Mouse (Mus musculus) olfactory bulb, adult 2 months (tissue): Measurements from ENCODE around the gene Vmn2r13. TPM values are rescaled to one million over a fixed set of nuclear protein-coding genes. Genes with fewer than 3 reads are reported as not detected.
"Not testable (repeated sequence)": the region's sequence is repeated elsewhere in the genome, so short reads cannot be mapped to it uniquely, and the experiment has no call there.

Experiments used
- H3K27ac ChIP-seq: fragments of 200-500 bp; 2 replicates; pipeline ENCODE4 v1.5.1; 2012; ENCODE audit warnings: low read depth, low read length; ENCODE audit not compliant: insufficient read depth
- H3K4me1 ChIP-seq: fragments of 200-500 bp; 2 replicates; pipeline ENCODE4 v1.6.1; 2012; ENCODE audit warnings: low read length; ENCODE audit not compliant: control insufficient read depth, insufficient read depth
- H3K4me3 ChIP-seq: fragments of 200-500 bp; 2 replicates; pipeline ENCODE4 v1.5.1; 2012; ENCODE audit warnings: mild to moderate bottlenecking, low read depth, low read length, moderate library complexity; ENCODE audit not compliant: insufficient read depth
- CTCF ChIP-seq: fragments of 200-500 bp; IDR thresholded peaks from 2 replicates; pipeline ENCODE4 v1.5.1; 2012; ENCODE audit warnings: low read depth, mild to moderate bottlenecking, low read length, moderate library complexity; ENCODE audit not compliant: insufficient read depth
- POLR2A ChIP-seq: fragments of 200-500 bp; IDR thresholded peaks from 2 replicates; pipeline ENCODE4 v1.6.1; 2012; ENCODE audit warnings: mild to moderate bottlenecking, low read depth, low read length, moderate library complexity; ENCODE audit not compliant: insufficient read depth
- WGBS: fragments of 180-500 bp; shearing (Covaris S2); methylation state at CpG from one replicate; pipeline ENCODE4 v1.1.7; 2018; 5-methylcytosine and 5-hydroxymethylcytosine counted together
- polyA plus RNA-seq: library from polyadenylated mRNA; stranded (reverse); fragments of >200 nt; gene quantifications from 2 replicates; pipeline ENCODE4 v1.2.4, GENCODE M21; 2012; ENCODE audit warnings: low replicate concordance; ENCODE audit not compliant: missing spikeins, insufficient read depth, insufficient read length

The Vmn2r13 gene
- not detected in 2 replicates for polyA plus RNA-seq

DNA sequence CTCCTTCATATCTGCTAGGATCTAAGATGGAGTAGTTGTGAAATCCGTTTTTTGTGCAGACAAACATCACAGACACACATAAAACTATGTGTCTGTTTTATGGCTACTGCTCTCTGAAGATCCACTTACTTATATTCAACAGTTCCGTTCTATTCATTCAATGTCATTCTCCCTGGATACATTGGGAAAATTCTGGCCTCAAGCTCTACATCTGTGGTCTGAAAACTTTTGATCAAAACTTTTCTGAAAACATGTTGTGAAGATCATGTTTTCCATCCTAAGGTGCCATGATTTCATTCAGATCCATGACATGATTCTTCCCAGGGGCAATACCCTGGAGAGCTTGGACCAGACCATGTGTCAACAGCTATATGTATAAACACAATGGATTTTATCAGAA, at the start of gene Vmn2r13:
Gene Vmn2r13, minus strand, starts transcription at position 101 of the 400 bp plus-strand sequence.
- not testable (repeated sequence) for H3K4me3 ChIP-seq, H3K27ac ChIP-seq, H3K4me1 ChIP-seq
- WGBS: 53% methylated on average over 2 of the region's 2 CpGs

DNA sequence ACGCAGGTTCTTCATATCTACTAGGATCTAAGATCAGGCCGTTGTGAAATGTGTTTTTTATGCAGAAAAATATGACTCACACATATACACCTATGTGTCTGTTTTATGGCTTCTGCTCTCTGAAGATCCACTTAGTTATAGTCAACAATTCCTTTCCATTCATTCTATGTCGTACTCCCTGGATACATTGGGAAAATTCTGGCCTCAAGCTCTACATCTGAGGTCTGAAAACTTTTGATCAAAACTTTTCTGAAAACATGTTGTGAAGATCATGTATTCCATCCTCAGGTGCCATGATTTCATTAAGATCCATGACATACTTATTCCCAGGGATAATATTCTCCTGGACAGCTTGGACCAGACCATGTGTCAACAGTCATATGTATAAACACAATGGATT, 32.6 kb upstream of the Vmn2r13 start, which contains the start of gene Vmn2r14:
Gene Vmn2r14, minus strand, starts transcription at position 101 of the 400 bp plus-strand sequence.
- TF ChIP-seq POLR2A (no peak), CTCF (no peak)
- Histone ChIP-seq H3K4me3 (no peak within 1 kb of the TSS), H3K4me1 (no peaks in the 10 kb centered on the region), H3K27ac (no peak within 1 kb of the TSS)
- WGBS: 63% methylated on average over 3 of the region's 3 CpGs

DNA sequence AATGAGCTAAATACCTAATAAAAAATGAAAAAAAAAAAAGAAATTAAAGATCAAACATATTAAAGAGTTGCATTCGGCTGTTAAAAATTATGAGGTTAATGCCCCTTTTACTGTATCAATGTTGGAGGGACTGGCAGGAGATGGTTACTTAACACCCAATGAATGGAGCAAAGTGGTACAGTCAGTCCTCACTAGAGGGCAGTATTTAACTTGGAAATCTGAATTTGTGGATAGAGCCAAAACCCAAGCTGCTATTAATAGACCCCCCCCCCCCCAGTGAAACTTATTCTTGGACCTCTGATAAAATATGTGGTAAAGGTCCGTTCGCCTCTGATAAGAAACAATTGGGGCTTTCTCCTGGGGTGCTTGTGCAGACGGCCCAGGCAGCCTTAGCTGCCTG, 25.1 kb downstream of the Vmn2r13 start:
- H3K27ac ChIP-seq, H3K4me3 ChIP-seq, H3K4me1 ChIP-seq: not testable (repeated sequence)
- WGBS: 86% methylated on average over 4 of the region's 4 CpGs

DNA sequence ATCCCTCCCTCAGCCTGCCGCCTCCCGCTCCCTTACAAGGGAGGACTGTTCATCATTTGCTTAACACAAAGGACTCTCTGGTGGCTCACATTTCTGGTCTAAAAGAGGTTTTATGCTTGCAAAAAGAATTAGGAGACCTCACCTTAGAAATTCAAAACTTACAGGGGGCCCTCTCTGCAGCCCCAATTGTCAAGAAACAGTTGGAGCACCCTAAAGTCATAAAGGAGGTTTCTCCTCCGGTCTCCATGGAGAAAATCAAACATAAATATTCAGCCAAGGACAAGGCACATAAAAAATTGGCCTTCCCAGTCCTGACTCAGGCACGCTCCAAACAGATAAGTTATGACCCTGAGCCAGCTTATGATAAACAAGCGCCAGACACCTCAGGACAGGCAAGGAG, 31.9 kb downstream of the Vmn2r13 start:
- Histone ChIP-seq H3K4me3 (no peak overlapping the region), H3K27ac (no peak overlapping the region), H3K4me1 (no peaks in the 10 kb centered on the region)
- 87% methylated on average over 5 of the region's 5 CpGs for WGBS
- TF ChIP-seq CTCF (no peak), POLR2A (no peak)

DNA sequence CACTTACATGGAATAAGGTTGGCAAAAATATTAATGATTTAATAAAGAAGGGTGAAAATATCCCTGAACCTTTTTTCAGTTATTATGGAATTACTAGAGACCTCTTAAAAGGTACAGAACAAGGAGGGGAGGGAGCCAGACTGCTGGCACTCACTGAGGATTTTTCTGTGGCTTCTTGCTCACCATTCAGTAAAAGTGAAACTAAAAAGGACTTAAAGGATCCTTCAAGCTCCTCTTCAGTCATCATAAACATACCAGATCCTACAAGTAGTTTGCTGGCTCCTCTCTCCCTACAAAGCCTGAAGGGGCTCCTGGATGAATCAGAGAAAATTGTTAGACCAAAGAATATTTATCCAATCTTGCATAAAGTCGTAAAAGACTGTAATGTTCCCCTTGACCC, 32.4 kb downstream of the Vmn2r13 start:
- not testable (repeated sequence) for H3K27ac ChIP-seq, H3K4me3 ChIP-seq, H3K4me1 ChIP-seq
- WGBS: 58% methylated on average over 1 of the region's 1 CpGs

DNA sequence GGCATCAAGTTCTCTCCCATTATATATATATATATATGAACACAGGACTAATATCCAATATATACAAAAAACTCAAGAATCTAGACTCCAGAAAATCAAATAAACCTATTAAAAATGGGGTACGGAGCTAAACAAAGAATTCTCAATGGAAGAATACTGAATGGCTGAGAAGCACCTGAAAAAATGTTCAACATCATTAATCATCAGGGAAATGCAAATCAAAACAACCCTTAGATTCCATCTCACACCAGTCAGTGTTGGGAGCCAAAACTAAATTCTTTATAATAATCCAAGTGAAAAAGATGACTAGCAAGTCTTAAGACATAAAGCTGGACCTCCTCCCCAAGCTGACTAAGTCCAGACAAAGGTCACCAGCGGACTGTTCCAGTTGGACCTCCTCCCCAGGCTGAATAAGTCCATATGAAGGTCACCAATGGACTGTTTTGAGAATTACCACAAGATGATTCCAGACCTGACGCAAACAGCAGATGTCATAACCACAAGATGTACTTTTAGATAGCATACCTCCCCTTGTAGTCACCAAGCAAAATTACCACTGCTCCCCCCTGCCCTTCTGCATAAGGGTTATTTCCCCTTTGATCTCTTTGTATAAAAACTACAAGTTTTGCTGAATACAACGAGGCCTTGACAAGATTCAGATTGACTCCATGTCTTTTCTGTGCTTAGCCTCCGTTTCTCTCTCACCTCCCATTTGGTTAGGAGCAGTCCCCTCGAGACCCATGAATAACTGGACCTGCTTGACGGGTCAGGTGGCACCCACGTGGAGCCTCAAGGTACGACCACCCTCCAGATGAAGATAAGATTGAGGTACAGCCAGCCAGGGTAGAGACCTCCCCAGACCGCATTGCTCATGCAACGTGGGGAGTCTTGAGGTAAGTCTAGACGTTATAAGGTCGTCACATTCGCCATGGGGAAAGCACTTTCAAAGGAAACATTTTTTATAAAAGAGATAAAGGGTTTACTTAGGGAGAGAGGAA, 33.2 kb downstream of the Vmn2r13 start:
- not testable (repeated sequence) for H3K4me3 ChIP-seq, H3K4me1 ChIP-seq, H3K27ac ChIP-seq
- 77% methylated on average over 14 of the region's 14 CpGs for WGBS

DNA sequence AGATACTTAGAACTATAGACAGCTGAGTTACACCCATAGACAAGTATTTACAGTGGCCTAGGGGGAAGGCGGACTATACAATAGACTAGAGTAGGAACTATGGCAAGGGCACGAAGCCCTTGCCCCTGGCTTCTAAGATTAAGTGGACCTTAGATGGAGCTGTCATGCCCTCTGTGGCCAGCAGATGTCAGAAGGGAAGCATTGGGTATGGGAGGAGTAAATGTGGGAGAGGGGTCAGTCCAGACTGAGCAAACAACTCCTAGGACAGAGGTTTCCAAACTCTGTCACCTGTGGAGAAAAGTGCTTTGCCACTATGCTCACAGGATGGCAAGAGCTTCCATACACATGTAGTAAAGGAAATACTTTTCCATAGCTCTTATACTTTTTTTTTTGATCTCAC, 52.5 kb downstream of the Vmn2r13 start:
- no peaks in the 10 kb centered on the region for H3K4me1 ChIP-seq
- TF ChIP-seq POLR2A (no peak), CTCF (no peak)
- WGBS: 80% methylated on average over 2 of the region's 2 CpGs

DNA sequence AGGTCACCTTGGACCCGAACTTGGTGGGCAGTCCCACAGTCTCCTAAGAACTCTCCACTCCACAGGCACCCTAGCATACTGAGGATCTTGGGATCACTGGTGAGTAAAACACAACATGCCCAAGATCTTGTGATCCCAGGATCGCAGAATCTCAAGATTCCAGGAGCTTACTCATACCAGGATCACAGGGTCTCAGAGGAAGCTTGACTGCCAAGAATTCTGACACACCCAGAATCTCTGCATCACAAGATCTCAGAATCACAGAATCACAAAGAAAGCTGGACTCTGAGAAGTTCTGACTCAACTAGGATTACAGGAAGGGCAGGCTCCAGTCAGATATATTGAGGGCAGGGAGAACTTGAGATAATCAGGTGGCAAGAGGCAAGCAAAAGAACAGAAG, 55.3 kb downstream of the Vmn2r13 start:
- no peak for TF ChIP-seq POLR2A
- TF ChIP-seq CTCF: no peak
- H3K4me3 ChIP-seq: no peak overlapping the region
- 92% methylated on average over 2 of the region's 2 CpGs for whole genome bisulfite sequencing
- H3K27ac ChIP-seq: no peak overlapping the region
- no peaks in the 10 kb centered on the region for H3K4me1 ChIP-seq

More for the DNA sequence above, 52.5 kb downstream of the Vmn2r13 start:
- no peak overlapping the region for H3K4me3 ChIP-seq
- no peak overlapping the region for H3K27ac ChIP-seq

Other genes with a start within 250 kb of the Vmn2r13 start
- not detected in 2 replicates for gene Vmn2r10, start 185.7 kb downstream of the Vmn2r13 start, polyA plus RNA-seq
- not detected in 2 replicates for gene Vmn2r11, start 132.6 kb downstream of the Vmn2r13 start, polyA plus RNA-seq
- gene Vmn2r12, start 94.2 kb downstream of the Vmn2r13 start, polyA plus RNA-seq: not detected in 2 replicates
- gene Vmn2r14, start 32.5 kb upstream of the Vmn2r13 start, polyA plus RNA-seq: not detected in 2 replicates
- gene Vmn2r15, start 105.4 kb upstream of the Vmn2r13 start, polyA plus RNA-seq: not detected in 2 replicates
- gene Vmn2r16, start 138.0 kb upstream of the Vmn2r13 start, polyA plus RNA-seq: not detected in 2 replicates
- gene Vmn2r17, start 227.5 kb upstream of the Vmn2r13 start, polyA plus RNA-seq: not detected in 2 replicates